Mouse (Mus musculus) Patski (cell line): ENCODE results near the gene BC049715. TPM values are rescaled to one million over a fixed set of nuclear protein-coding genes. Genes with fewer than 3 reads are reported as not detected.
"Not testable (repeated sequence)": the region's sequence is repeated elsewhere in the genome, so short reads cannot be mapped to it uniquely, and the experiment has no call there.

Experiments
- ATAC-seq: fragments of 100-300 bp; one replicate; pipeline ENCODE4 v1.8.0; 2021
- CTCF ChIA-PET: fragments of 350-600 bp; sonication (Branson Sonifier 250); formaldehyde crosslinking; loops from one replicate; lab custom pipeline; 2022; ENCODE audit warnings: inconsistent platforms; lab: Charles Lee
- POLR2A ChIA-PET: fragments of 350-600 bp; sonication (Branson Sonifier 250); formaldehyde crosslinking; loops from one replicate; lab custom pipeline; 2022; ENCODE audit warnings: antibody characterized with exemption, inconsistent platforms; lab: Charles Lee
- DNase-seq: peaks from one replicate; pipeline ENCODE4 v3.0.0-alpha.2; 2011; ENCODE audit warnings: low read depth, low spot score
- H3K27me3 ChIP-seq: fragments of 371-371 bp; one replicate; pipeline ENCODE4 v1.5.1; 2021
- CTCF ChIP-seq: fragments of 100-300 bp; IDR thresholded peaks from one replicate; pipeline ENCODE4 v1.5.1; 2021
- in situ Hi-C: fragments of 300-500 bp; cut with MboI; formaldehyde crosslinking; loops from 3 replicates; pipeline ENCODE4 v1.11.1; 2018; ENCODE audit warnings: low pct_unique_long_range_greater_than_20kb, mixed read lengths
- polyA plus RNA-seq: library from polyadenylated mRNA; unstranded; gene quantifications from one replicate; pipeline ENCODE4 v1.2.3, GENCODE M21; 2021

The BC049715 gene
- polyA plus RNA-seq, result 1.1 TPM

GRCm38 (mm10) chr6:136827516-136827880 lies at the start of gene BC049715:
BC049715 (plus strand) TSS chr6:136827626.
- TF ChIP-seq CTCF, result no peak
- peak; percentile 32 for ATAC-seq

GRCm38 (mm10) chr6:136781377-136781986 lies 45.9 kb upstream of the BC049715 start, which contains the start of gene Gucy2c:
Gucy2c (minus strand) TSS chr6:136781765.
- in situ Hi-C loops, result no loop called here
- CTCF ChIA-PET, result no interaction called here

More at GRCm38 (mm10) chr6:136827516-136827880, at the start of gene BC049715:
- ChIA-PET POLR2A (interaction anchor here (2.5 kb wide), 1 partner anchor 23 kb away, joined by 18 read pairs; the partner anchor contains the start of gene Hist4h4), CTCF (no interaction called here)
- in situ Hi-C loops, result no loop called here
- no peaks in the 10 kb centered on the region for H3K27me3 ChIP-seq
- no peak for DNase-seq

DNA sequence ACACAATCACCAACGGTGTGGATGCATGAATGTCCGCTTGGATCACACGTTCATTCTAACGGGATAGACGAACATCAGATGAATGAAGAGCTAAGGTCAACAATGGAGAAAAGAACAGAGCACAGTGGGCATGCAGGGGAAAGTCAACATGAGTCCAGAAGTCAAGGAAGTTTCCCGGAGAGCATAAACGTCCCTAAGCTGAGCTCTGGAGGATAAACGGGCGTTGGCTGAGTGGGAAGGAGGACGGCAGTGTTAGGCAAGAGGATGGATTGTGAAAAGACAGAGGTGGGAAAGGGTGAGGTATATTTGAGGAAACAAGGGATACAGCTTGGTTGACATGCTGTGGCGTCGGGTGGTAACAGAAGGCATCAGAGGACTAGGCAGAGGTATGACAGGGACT lies 45.3 kb upstream of the BC049715 start:
- CTCF ChIA-PET, result no interaction called here
- ATAC-seq, result no peak

More at GRCm38 (mm10) chr6:136781377-136781986, 45.9 kb upstream of the BC049715 start, which contains the start of gene Gucy2c:
- no peak for TF ChIP-seq CTCF
- peaks cover 8% of the 10 kb centered on the region for H3K27me3 ChIP-seq
- DNase-seq (no peak), ATAC-seq (no peak)
- POLR2A ChIA-PET, result no interaction called here

DNA sequence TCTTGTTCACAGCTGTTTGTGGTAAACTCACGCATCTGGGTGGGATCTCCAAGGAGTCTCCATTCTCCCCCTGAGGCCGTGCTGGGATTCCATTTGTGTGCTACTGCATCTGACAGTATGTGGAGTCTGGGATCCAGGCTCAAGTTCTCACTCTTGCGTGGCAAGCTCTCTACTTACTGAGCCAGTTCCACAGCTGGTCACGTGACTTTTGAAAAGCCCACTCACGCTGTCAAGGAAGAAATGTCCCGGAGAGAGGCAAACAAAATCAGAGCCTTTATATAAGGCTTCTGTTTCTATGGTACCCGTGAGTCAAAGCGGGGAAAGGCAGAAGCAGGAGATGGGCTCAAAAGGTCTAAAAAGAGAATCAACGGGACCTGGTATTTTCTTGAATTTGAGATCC lies 44.7 kb upstream of the BC049715 start:
- CTCF ChIA-PET, result no interaction called here
- in situ Hi-C loops, result no loop called here
- ATAC-seq, result no peak
- POLR2A ChIA-PET, result interaction anchor here (0.7 kb wide), 1 partner anchor 20 kb away, joined by 3 read pairs; no protein-coding TSS in a partner anchor
- no peak for TF ChIP-seq CTCF
- H3K27me3 ChIP-seq, result peaks cover 8% of the 10 kb centered on the region
- no peak for DNase-seq

More for the DNA sequence above, 45.3 kb upstream of the BC049715 start:
- in situ Hi-C loops, result no loop called here
- no peak for TF ChIP-seq CTCF
- peaks cover 8% of the 10 kb centered on the region for H3K27me3 ChIP-seq
- no peak for DNase-seq
- POLR2A ChIA-PET, result interaction anchor here (0.7 kb wide), 1 partner anchor 21 kb away, joined by 3 read pairs; no protein-coding TSS in a partner anchor

DNA sequence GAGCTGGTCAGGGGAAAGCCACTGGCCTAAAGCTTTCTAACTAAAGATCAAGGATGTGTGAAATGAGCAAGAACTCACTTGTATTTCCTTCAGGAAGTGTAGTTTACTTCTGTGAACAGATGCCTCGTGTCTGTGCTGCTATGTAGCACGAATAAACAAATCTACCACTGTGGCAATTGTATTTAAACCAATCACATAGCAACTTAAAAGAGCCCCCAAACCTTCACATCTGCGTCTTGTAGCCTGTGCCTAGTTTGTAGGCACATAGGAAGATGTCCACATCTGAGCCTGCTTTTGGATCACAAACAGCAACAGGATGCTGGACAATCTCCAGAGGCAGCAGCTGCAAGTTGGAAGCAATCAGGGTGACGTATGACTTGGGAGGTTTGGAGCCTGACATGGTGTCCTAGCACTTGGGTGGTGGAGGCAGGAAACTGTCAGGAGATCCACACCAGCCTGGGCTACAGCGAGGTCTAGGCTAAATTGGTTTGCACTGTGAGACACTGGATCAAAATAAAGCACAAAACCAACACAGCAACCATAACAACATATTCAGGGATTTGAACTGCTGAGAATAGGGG lies 37.9 kb upstream of the BC049715 start:
- TF ChIP-seq CTCF, result no peak

GRCm38 (mm10) chr6:136792884-136793758 lies 34.3 kb upstream of the BC049715 start:
- TF ChIP-seq CTCF, result no peak
- ATAC-seq (no peak), DNase-seq (no peak)
- POLR2A ChIA-PET, result no interaction called here
- H3K27me3 ChIP-seq, result peaks cover 6% of the 10 kb centered on the region
- CTCF ChIA-PET, result no interaction called here
- in situ Hi-C loops, result no loop called here

More for the DNA sequence above, 37.9 kb upstream of the BC049715 start:
- in situ Hi-C loops, result no loop called here
- DNase-seq, result no peak
- H3K27me3 ChIP-seq, result peaks cover 6% of the 10 kb centered on the region
- CTCF ChIA-PET, result no interaction called here
- POLR2A ChIA-PET, result no interaction called here
- no peak for ATAC-seq

- in situ Hi-C loops, result no loop called here
- ATAC-seq (no peak), DNase-seq (no peak)
- POLR2A ChIA-PET, result no interaction called here
- no peak for TF ChIP-seq CTCF
- H3K27me3 ChIP-seq, result peaks cover 6% of the 10 kb centered on the region
- CTCF ChIA-PET, result no interaction called here
Observed at GRCm38 (mm10) chr6:136793831-136794525, 33.4 kb upstream of the BC049715 start.

- DNase-seq (no peak), ATAC-seq (no peak)
- in situ Hi-C loops, result no loop called here
- POLR2A ChIA-PET, result no interaction called here
- no peak for TF ChIP-seq CTCF
- CTCF ChIA-PET, result no interaction called here
- H3K27me3 ChIP-seq, result peaks cover 6% of the 10 kb centered on the region
Observed at GRCm38 (mm10) chr6:136795110-136795509, 32.3 kb upstream of the BC049715 start.

DNA sequence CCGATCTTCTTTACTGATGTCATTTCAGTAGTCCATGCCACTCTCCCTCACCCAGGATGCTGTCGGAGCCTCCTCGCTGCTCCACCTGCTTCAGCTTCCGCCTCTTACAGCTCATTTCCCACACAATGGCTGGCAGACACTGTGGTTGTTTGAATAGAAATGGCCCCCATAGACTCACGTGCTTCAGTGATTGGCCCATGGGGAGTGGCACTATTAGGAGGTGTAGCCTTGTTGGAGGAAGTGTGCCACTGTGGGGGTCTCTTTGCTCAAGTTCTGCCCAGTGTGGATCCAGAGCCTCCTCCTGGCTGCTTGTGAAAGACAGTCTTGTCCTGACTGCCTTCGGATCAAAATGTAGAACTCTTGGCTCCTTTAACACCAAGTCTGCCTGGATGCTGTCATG lies 31.6 kb upstream of the BC049715 start:
- ATAC-seq (no peak), DNase-seq (no peak)
- peaks cover 6% of the 10 kb centered on the region for H3K27me3 ChIP-seq
- ChIA-PET CTCF (interaction anchor here (0.9 kb wide), 1 partner anchor 375 kb away, joined by 3 read pairs; no protein-coding TSS in a partner anchor), POLR2A (no interaction called here)
- in situ Hi-C loops, result no loop called here
- TF ChIP-seq CTCF, result no peak

DNA sequence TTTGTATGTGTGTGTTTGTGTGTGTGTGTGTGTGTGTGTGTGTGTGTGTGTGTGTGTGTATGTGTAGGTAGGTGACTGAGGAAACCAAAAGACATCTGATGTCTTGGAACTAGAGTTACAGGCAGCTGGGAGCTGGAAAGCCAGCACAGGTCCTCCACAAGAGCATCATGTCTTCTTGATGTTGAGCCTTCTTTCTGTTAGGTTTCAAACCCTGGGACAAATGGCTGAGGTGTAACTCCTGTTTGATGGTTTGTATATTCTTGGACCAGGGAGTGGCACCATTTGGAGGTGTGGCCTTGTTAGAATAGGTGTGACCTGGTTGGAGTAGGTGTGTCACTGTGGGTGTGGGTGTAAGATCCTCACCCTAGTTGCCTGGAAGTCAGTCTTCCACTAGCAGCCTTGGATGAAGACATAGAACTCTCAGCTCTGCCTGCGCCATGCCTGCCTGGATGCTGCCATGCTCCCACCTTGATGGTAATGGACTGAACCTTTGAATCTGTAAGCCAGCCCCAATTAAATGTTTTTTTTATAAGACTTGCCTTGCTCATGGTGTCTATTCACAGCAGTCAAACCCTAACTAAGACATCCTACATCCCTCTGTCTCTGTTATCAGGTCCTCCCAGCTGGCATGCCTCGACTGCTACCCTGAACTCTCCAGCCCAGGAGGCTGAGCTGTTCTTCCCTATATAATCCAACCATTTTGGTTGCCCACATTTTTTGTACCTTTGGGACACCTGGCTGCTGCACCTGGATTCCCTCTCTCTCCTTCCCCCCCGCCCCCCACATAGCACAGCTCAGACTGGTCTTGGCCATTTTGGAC lies 29.3 kb upstream of the BC049715 start:
- ATAC-seq, CTCF ChIA-PET, DNase-seq, in situ Hi-C loops, POLR2A ChIA-PET, H3K27me3 ChIP-seq: not testable (repeated sequence)
